Mouse (Mus musculus) urinary bladder, adult 18-20 months (tissue): ENCODE measurements at regions not wholly inside any gene's neighbourhood (a gene's known extent, or its start where the extent isn't known, plus 50 kb on each side); places are given as distances from the start of the nearest gene placed in this dataset.

Experiments used
- DNase-seq, 2 experiments: peaks; one replicate each; pipeline ENCODE4 v3.0.0; 2022; ENCODE audit warnings: low spot score in 2 of 2, mixed read lengths in 2 of 2

GRCm38 (mm10) chr9:92856410-92857083, 314.5 kb downstream of the Plod2 start:
- DNase-seq: no peak

DNA sequence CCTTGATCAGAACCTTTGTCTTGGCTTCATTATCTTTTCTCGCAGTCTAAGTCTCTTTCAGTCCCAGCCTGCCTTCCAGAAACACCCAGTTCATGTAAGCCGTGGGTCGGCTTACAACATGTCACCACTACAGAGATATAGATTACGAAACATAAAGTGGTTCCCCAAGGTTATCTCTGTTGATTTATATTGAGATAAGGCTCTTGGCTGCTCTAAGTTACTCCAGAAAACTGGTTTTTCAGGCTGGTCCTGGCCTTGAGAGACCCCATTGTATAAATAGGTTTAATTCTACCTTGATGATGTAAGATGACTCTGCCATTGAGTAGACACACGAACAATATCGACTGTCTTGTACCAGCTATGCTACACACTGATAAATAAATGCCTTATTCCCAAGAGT, 323.8 kb downstream of the Plod2 start:
- peak in 1 of 2 experiments; percentile 2 for DNase-seq

- peak in 1 of 2 experiments; percentile 33 for DNase-seq
These were observed 336.6 kb downstream of the Plod2 start for GRCm38 (mm10) chr9:92878589-92878988.

DNA sequence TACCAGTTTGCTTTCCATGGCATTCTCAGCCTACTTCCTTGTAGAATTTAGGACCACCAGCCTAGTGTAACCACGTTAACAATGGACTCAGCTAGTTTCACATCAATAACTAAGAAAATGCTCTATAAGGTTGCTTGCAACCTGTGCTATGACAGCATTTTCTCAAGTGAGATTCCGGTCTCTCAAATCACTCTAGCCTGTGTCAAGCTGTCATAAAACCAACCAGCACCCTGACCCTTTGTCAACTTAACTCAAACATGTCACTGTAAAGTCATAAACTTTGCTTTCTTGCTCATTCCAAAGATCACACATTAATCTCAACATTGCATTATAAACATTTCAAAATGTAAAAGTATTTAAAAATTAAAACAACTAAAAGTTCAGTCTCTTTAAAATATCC, 337.8 kb downstream of the Plod2 start:
- no peak for DNase-seq

DNA sequence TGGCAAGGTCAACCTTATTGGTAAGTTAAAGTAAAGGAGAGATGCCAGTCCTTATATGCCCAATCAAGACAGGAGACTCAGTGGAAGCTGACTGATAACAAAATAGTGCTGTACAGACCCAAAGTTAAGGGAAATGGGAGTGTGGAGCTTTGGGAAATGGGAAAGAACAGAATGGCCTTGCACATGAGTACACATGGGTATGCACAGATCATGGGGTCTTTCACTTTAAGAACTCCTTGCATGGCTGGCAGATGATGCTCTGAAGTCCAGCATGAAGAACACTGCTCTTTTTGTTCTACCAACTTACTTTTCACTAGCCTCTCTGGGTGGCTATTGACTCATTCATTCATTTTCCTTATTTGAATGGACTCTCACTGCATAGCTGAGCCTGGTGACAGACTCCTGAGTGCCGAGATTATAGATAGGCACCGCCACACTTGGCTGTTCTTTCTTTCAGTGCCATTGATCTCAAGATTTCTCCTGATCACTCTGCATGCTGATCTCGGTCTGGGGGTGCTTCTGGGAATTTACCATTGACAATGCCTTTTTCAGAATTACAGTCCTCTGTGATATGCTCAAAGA, 340.3 kb downstream of the Plod2 start:
- no peak for DNase-seq

DNA sequence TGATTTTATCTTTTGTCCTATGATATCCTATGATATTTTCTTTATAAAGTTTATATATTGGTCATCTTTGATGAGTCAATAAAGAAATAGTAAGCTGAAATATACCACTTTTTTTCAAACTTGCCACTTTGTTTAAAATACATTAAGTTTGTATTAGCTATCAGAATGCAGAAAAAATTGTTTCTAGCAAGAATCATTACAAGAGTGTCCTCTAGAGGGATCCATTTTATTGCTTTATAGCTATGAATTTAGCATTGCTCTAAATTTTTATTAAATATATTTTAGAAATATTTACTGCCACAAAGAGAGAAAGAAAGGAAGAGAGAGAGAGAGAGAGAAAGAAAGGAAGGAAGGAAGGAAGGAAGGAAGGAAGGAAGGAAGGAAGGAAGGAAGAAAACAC, 348.0 kb downstream of the Plod2 start:
- no peak for DNase-seq

DNA sequence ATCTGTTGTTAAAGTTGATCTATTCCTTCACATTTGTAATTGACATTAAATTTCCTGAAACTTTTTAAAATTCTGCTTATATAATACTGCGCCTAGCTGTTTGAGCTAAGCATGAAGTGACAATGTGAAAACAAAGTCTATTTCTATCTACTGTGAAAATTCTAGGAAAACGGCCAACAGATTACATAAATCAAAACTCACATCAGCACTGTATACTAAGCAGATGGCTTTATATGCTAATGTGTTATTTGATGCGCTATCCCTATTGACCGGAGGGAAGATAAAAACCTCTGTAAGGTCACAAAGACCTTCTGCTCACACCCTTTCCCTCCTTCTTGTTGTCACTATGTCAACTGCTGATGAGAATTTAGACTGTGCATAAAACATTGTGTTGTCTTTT, 357.7 kb downstream of the Plod2 start:
- DNase-seq: no peak

- DNase-seq: no peak
These were observed 365.1 kb downstream of the Plod2 start for GRCm38 (mm10) chr9:92907102-92907501.

- DNase-seq: no peak
These were observed 377.4 kb downstream of the Plod2 start for GRCm38 (mm10) chr9:92919396-92919795.

GRCm38 (mm10) chr9:92930231-92930966, 388.4 kb downstream of the Plod2 start:
- DNase-seq: no peak

GRCm38 (mm10) chr9:92937802-92938201, 395.8 kb downstream of the Plod2 start:
- DNase-seq: no peak

- DNase-seq: no peak
These were observed 408.1 kb downstream of the Plod2 start for GRCm38 (mm10) chr9:92950092-92950491.

DNA sequence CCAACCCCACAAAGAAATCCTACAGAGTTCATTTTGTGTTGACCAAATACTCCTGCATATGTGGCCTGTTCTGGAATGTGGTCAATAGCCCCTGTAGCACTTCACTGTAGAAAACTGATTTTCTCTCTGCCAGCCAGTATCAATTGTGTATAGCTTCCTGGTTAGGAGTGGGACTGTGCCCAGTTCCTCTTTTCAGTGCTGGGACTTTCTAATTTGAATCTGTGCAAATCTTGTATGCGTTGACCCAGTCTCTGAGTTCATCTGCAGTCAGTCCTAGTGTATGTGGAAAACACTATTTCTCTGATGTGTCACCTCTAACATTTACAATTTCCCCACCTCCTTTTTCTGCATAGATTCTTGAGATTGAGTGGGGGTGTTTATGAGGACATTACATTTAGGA, 421.3 kb downstream of the Plod2 start:
- no peak for DNase-seq

DNA sequence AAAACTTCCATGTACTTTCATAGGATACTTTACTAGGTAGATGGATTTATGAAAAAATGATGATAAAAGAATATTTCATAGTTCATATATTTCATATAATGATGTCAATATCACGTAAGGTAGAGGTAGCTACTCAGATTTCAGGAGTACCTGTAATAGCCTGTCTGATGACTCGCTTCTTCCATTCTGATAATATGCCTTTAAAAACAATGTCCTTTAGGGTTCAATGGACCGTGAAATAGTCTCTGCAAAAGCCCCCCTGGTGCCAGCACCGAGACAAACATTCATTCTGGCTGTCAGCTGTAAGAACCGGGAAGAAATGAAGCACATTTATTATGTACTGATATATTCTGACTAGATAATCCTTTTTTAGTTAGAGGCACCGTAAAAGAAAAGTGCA, 449.7 kb downstream of the Plod2 start:
- no peak for DNase-seq

DNA sequence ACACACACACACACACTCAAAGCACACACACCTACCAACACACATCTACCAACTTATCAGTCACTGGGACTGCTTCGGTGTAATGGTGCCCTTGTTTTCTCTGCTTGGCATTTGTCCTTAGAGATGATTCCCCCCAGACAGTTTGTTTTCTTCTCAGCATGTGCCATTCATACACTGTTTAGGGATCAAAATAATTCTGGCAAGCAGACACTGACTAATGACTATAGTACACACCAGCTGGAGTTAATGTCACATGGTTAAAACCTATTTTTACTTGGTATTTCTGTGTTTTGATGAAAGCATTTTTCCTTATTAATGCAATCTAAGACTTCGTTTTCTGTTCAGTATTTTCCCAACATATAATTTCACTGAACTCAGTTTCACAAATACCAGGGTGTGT, 454.1 kb downstream of the Plod2 start:
- no peak for DNase-seq

DNA sequence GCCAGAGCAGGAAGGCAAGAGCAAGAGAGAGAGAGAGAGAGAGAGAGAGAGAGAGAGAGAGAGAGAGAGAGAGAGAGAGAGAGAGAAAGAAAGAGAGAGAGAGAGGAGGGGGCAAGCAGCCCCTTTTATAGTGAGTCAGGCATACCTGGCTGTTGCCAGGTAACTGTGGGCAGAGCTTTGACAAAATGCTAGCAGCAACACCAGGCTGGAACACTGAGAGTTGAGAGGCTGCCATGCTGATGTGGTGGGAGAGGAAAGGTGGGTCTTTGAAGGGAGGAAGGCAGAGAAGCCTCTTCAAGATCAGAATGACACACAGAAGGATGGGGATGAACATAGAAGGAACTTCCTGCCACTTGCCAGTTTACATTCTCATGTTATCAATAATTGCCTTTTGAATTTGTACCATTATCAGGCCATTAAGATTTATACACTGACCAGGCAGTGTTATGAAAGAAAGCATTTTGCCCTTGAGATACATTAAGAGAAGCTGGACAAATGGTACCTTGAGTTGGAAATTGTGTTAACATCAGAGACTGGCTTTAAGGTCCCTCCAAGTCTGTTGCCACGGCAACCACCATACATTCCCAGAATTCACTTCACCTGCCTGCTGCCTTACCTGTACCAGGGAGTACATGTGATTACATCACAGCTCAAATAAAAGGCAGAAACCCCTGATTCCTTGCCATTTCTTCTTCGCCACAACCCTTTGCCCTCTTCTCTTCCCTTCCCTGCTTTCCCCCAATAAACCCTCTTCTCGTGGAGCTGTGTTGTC, 463.3 kb downstream of the Plod2 start:
- no peak for DNase-seq

- no peak for DNase-seq
These were observed 466.7 kb downstream of the Plod2 start for GRCm38 (mm10) chr9:93008511-93009302.

- DNase-seq: no peak
These were observed 502.4 kb downstream of the Plod2 start for GRCm38 (mm10) chr9:93044298-93044912.

- DNase-seq: no peak
These were observed 530.1 kb downstream of the Plod2 start for GRCm38 (mm10) chr9:93072140-93072539.

DNA sequence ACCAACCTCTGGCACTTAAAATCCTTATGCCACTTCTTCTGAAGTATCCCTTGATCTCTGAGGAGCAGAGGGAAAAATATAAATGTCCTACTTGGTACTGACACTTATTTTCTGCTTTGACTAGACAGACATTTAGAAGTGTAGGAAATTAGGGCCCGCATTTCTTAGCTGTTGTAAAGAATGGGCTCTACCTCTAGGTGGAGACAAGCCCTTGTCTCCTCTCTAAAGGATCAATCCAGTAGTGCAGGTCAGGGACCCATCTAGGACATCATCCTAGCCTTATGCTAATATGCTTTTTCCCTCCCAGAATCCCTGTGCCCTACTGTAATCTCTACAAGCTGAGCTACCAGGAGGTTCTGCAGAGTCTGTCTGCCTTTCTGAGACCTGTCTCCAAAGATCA, 541.1 kb downstream of the Plod2 start:
- DNase-seq: no peak

DNA sequence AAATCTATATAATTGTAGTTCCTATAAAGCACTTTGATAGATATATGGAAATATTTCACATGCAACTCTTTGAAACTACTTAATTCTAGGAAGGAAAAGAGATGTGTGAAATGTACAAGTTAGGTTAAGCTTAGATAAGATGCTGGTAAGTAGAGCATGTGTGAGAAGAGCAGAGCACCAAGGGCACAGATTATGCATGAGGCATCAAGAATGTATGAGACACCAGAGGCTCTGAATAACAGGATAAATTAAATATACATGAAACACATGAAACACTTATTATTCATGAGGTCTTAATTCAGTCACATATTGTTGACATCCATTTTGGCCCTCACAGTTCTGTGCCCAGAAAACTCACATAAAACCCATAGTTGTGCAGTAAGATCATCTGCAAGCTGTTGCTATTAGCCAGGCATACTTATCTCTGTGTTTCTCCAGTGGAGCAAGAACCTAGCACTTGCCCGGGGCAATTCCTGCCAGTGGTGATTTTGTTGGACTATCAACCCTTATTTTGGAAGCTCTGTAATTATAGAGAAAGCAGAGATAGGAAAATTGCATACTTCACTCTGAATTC, 556.1 kb downstream of the Plod2 start:
- no peak for DNase-seq
